Mouse (Mus musculus) C2C12 (cell line): Measurements from ENCODE around the gene Dnajb13.

Experiments used
- CEBPB ChIP-seq: IDR thresholded peaks from one replicate; pipeline ENCODE4 v1.6.1; 2011; ENCODE audit warnings: low read depth, mild to moderate bottlenecking, control low read depth, moderate library complexity
- CTCF ChIP-seq: IDR thresholded peaks from one replicate; pipeline ENCODE4 v1.5.1; 2011; ENCODE audit not compliant: control insufficient read depth, insufficient read depth, insufficient read length
- FOSL1 ChIP-seq: IDR thresholded peaks from one replicate; pipeline ENCODE4 v1.8.0; 2011; ENCODE audit warnings: mild to moderate bottlenecking, low read length; ENCODE audit not compliant: poor library complexity, insufficient read depth, severe bottlenecking
- MAX ChIP-seq: IDR thresholded peaks from one replicate; pipeline ENCODE4 v1.6.1; 2011; ENCODE audit warnings: mild to moderate bottlenecking, control low read depth
- MYOD1 ChIP-seq: IDR thresholded peaks from one replicate; pipeline ENCODE4 v1.6.1; 2011; ENCODE audit warnings: low read depth; ENCODE audit not compliant: control insufficient read depth, insufficient read length
- MYOG ChIP-seq: IDR thresholded peaks from one replicate; pipeline ENCODE4 v1.6.1; 2011; ENCODE audit not compliant: control insufficient read depth, insufficient read length; ENCODE audit errors: extremely low read depth
- USF1 ChIP-seq: IDR thresholded peaks from one replicate; pipeline ENCODE4 v1.6.1; 2011; ENCODE audit warnings: low read depth, mild to moderate bottlenecking, control low read depth, moderate library complexity

GRCm38 (mm10) chr7:100463757-100464156, 51.0 kb downstream of the Dnajb13 start:
- TF ChIP-seq MYOD1 (no peak), CTCF (no peak), USF1 (no peak), FOSL1 (no peak), MAX (no peak), CEBPB (no peak), MYOG (no peak)
